Mouse (Mus musculus) MEL (cell line): ENCODE measurements around the gene Mri1. TPM values are rescaled to one million over a fixed set of nuclear protein-coding genes. Genes with fewer than 3 reads are reported as not detected.

ENCODE experiments used
- DNase-seq: peaks from one replicate; pipeline ENCODE4 v3.0.0; 2011; ENCODE audit warnings: low read depth, low spot score
- H3K27ac ChIP-seq: 2 replicates; pipeline ENCODE4 v1.5.1; 2012; ENCODE audit warnings: low read depth, mild to moderate bottlenecking, control low read depth, low read length, moderate library complexity; ENCODE audit not compliant: control insufficient read depth
- H3K27me3 ChIP-seq, 2 experiments: fragments of 150-350 bp in 1 of 2; sonication (generic) in 1 of 2; 2 replicates each; pipeline ENCODE4 v1.6.1; 2012; ENCODE audit warnings: low read length in 2 of 2, mild to moderate bottlenecking in 2 of 2, improper control_type of control experiment in 1 of 2, moderate library complexity in 1 of 2; ENCODE audit not compliant: insufficient read depth in 2 of 2, control insufficient read depth in 1 of 2
- H3K36me3 ChIP-seq, 2 experiments: 2 replicates each; pipeline ENCODE4 v1.6.1; 2012 to 2014; ENCODE audit warnings: low read length in 2 of 2, improper control_type of control experiment in 1 of 2, inconsistent platforms in 1 of 2, mild to moderate bottlenecking in 1 of 2; ENCODE audit not compliant: insufficient read depth in 2 of 2, control insufficient read depth in 1 of 2
- H3K4me1 ChIP-seq, 2 experiments: fragments of 150-350 bp in 1 of 2; sonication (generic) in 1 of 2; 2 replicates each; pipeline ENCODE4 v1.6.1; 2012; ENCODE audit warnings: low read length in 2 of 2, improper control_type of control experiment in 1 of 2, mild to moderate bottlenecking in 1 of 2; ENCODE audit not compliant: insufficient read depth in 2 of 2, control insufficient read depth in 1 of 2
- H3K4me3 ChIP-seq, 2 experiments: fragments of 150-350 bp in 1 of 2; sonication (generic) in 1 of 2; 2 replicates each; pipeline ENCODE4 v1.5.1; 2012; ENCODE audit warnings: low read depth in 2 of 2, low read length in 2 of 2, mild to moderate bottlenecking in 2 of 2, moderate library complexity in 2 of 2, control low read depth in 1 of 2, improper control_type of control experiment in 1 of 2; ENCODE audit not compliant: control insufficient read depth in 1 of 2, insufficient read depth in 1 of 2
- H3K79me2 ChIP-seq: 2 replicates; pipeline ENCODE4 v1.6.1; 2012; ENCODE audit warnings: mild to moderate bottlenecking, low read length, moderate library complexity; ENCODE audit not compliant: control insufficient read depth, poor library complexity, insufficient read depth
- H3K9ac ChIP-seq: 2 replicates; pipeline ENCODE4 v1.6.1; 2012; ENCODE audit warnings: low read depth, mild to moderate bottlenecking, control low read depth, low read length, moderate library complexity; ENCODE audit not compliant: control insufficient read depth, poor library complexity, severe bottlenecking
- H3K9me3 ChIP-seq: fragments of 150-350 bp; sonication (generic); replicated peaks from 2 replicates; pipeline ENCODE4 v1.6.1; 2012; ENCODE audit warnings: mild to moderate bottlenecking, low read length, improper control_type of control experiment, moderate library complexity; ENCODE audit not compliant: insufficient read depth
- BHLHE40 ChIP-seq: IDR thresholded peaks from 2 replicates; pipeline ENCODE4 v1.6.1; 2012; ENCODE audit warnings: low read depth, mild to moderate bottlenecking, inconsistent platforms, low read length, improper control_type of control experiment, borderline replicate concordance
- CHD1 ChIP-seq: IDR thresholded peaks from 2 replicates; pipeline ENCODE4 v1.6.1; 2012; ENCODE audit warnings: low read depth, mild to moderate bottlenecking, inconsistent platforms, low read length, improper control_type of control experiment
- CHD2 ChIP-seq: IDR thresholded peaks from 2 replicates; pipeline ENCODE4 v1.6.1; 2011; ENCODE audit warnings: low read length, improper control_type of control experiment
- CTCF ChIP-seq, 3 experiments: IDR thresholded peaks in 2 of 3; conservative IDR thresholded peaks in 1 of 3; 2 replicates each; pipeline ENCODE4 v1.5.1; 2011 to 2012; ENCODE audit warnings: low read length in 3 of 3, low read depth in 2 of 3, mild to moderate bottlenecking in 2 of 3, improper control_type of control experiment in 1 of 3, inconsistent platforms in 1 of 3, mixed read lengths in 1 of 3, moderate library complexity in 1 of 3; ENCODE audit not compliant: control insufficient read depth in 1 of 3, insufficient read depth in 1 of 3, poor library complexity in 1 of 3, severe bottlenecking in 1 of 3
- E2F4 ChIP-seq: IDR thresholded peaks from 2 replicates; pipeline ENCODE4 v1.6.1; 2011; ENCODE audit warnings: low read depth, low read length, improper control_type of control experiment, borderline replicate concordance
- ELF1 ChIP-seq: IDR thresholded peaks from 2 replicates; pipeline ENCODE4 v1.6.1; 2014; ENCODE audit warnings: low read depth, mild to moderate bottlenecking, inconsistent platforms, low read length, improper control_type of control experiment, moderate library complexity
- EP300 ChIP-seq, 2 experiments: IDR thresholded peaks; 2 replicates each; pipeline ENCODE4 v1.6.1; 2011; ENCODE audit warnings: improper control_type of control experiment in 2 of 2, low read length in 2 of 2, low read depth in 1 of 2, mild to moderate bottlenecking in 1 of 2
- POLR2AphosphoS2 ChIP-seq: IDR thresholded peaks from 2 replicates; pipeline ENCODE4 v1.6.1; 2011; ENCODE audit warnings: low read length, improper control_type of control experiment
- POLR2AphosphoS5 ChIP-seq: IDR thresholded peaks from 2 replicates; pipeline ENCODE4 v1.6.1; 2012; ENCODE audit warnings: low read depth, borderline replicate concordance, mild to moderate bottlenecking, inconsistent platforms, low read length, moderate library complexity, mixed read lengths
- RAD21 ChIP-seq: IDR thresholded peaks from 2 replicates; pipeline ENCODE4 v1.6.1; 2011; ENCODE audit warnings: mild to moderate bottlenecking, low read depth, low read length, improper control_type of control experiment
- SMC3 ChIP-seq: IDR thresholded peaks from 2 replicates; pipeline ENCODE4 v1.6.1; 2011; ENCODE audit warnings: low read depth, low read length, improper control_type of control experiment
- TBP ChIP-seq: IDR thresholded peaks from 2 replicates; pipeline ENCODE4 v1.8.0; 2011; ENCODE audit warnings: low read depth, low read length, improper control_type of control experiment
- TCF12 ChIP-seq: IDR thresholded peaks from 2 replicates; pipeline ENCODE4 v1.6.1; 2014; ENCODE audit warnings: low read depth, mild to moderate bottlenecking, inconsistent platforms, low read length, improper control_type of control experiment, moderate library complexity
- UBTF ChIP-seq: IDR thresholded peaks from 2 replicates; pipeline ENCODE4 v1.6.1; 2012; ENCODE audit warnings: low read depth, mild to moderate bottlenecking, inconsistent platforms, low read length, improper control_type of control experiment, moderate library complexity, borderline replicate concordance; ENCODE audit not compliant: insufficient read depth
- USF1 ChIP-seq: IDR thresholded peaks from 2 replicates; pipeline ENCODE4 v1.6.1; 2014; ENCODE audit warnings: low read depth, mild to moderate bottlenecking, inconsistent platforms, low read length, improper control_type of control experiment, moderate library complexity
- ZC3H11A ChIP-seq: IDR thresholded peaks from 2 replicates; pipeline ENCODE4 v1.6.1; 2012; ENCODE audit warnings: low read depth, mild to moderate bottlenecking, inconsistent platforms, low read length, improper control_type of control experiment
- ZNF384 ChIP-seq: IDR thresholded peaks from 2 replicates; pipeline ENCODE4 v1.6.1; 2012; ENCODE audit warnings: low read depth, mild to moderate bottlenecking, inconsistent platforms, low read length, improper control_type of control experiment
- polyA plus RNA-seq, 2 experiments: library from polyadenylated mRNA; stranded (reverse) in 1 of 2; unstranded in 1 of 2; fragments of >175 nt in 1 of 2; fragments of >200 nt in 1 of 2; gene quantifications; 2 replicates each; pipeline versions ENCODE4 v1.2.1 to v1.2.4; 2012; ENCODE audit warnings: low replicate concordance in 2 of 2, low read depth in 1 of 2; ENCODE audit not compliant: insufficient read length in 2 of 2, insufficient read depth in 1 of 2, missing spikeins in 1 of 2
- total RNA-seq: library from RNA; depleted of rRNA; stranded (reverse); fragments of 300-350 nt; gene quantifications from 2 replicates; pipeline ENCODE4 v1.2.3, GENCODE M21; 2012

Mri1 gene
- total and polyA plus RNA-seq, 3 experiments, result 27.8 to 43.2 TPM; not detected in 1

DNA sequence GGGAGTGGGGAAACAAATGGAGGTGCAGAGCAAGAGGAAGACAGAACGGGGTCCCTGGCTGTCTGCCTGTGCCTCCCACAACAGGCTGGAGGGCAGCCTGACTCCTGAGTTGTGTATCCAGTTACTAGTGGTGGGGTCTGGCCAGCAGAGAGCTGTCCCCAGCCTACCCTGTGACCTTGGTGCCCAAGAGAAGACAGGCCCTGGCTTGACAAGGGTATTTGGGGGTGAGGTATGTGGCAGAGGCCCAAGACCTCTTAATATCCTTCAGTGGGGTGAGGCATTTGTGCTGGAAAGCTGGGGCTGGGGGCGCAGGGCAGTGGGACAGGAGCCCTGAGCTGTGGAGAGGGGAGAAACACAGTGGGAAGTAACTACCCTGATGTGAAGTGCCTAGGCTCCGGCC is 45.9 kb downstream of the Mri1 start:
- DNase-seq, result no peak
- H3K4me3 ChIP-seq, result no peak overlapping the region
- H3K79me2 ChIP-seq, result no peaks in the 10 kb centered on the region
- no peaks in the 10 kb centered on the region for H3K27me3 ChIP-seq
- no peaks in the 10 kb centered on the region for H3K9me3 ChIP-seq
- no peaks in the 10 kb centered on the region for H3K4me1 ChIP-seq
- TF ChIP-seq RAD21 (no peak), ELF1 (no peak), E2F4 (no peak)
- 0 out of 4 replicates have a peak, but pooled peaks cover 0 to 2% of the 10 kb centered on the region in 2 experiments for H3K36me3 ChIP-seq
- no peak overlapping the region for H3K9ac ChIP-seq
- no peak overlapping the region for H3K27ac ChIP-seq

DNA sequence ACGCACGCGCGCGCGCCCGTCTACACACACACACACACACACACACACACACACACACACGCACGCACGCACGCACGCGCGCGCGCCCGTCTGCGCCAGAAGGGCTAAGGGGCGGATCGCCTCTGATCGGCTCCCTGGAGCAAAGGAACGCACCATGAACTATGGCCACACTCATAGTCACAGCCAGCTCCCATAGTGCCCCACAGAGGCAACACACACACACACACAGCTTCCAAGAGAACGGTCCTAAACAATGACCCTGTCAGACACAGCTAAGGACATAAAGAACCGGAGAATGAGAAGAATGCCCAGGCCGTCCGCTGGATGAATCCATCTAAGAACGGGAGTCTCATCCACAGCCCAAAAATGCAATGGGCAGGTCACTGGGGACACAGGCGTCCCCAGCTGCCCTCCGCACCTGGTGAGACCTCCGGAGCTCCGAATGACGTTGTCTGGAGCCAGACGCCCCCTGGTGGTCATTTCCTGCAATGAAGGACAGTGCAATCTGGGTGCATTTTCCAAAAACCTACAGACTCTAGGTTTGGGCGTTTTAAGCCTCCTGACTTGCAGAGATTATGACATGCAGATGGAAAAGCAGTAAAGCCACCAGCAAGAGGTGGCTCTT is 46.8 kb downstream of the Mri1 start:
- no peak overlapping the region for H3K4me3 ChIP-seq
- H3K27me3 ChIP-seq, result no peaks in the 10 kb centered on the region
- no peaks in the 10 kb centered on the region for H3K4me1 ChIP-seq
- H3K9ac ChIP-seq, result no peak overlapping the region
- no peaks in the 10 kb centered on the region for H3K9me3 ChIP-seq
- peak; percentile 89 for TF ChIP-seq SMC3
- no peak for TF ChIP-seq CHD2
- TF ChIP-seq ZC3H11A, result peak; percentile 69
- TF ChIP-seq RAD21, result peak; percentile 60
- TF ChIP-seq CTCF (IDR thresholded peaks at IDR 0.05 in 2 of 3, conservative IDR thresholded peaks at IDR 0.05 in 1 of 3; ENCODE audit: control insufficient read depth in 1 of 3, insufficient read depth in 1 of 3, low read depth in 2 of 3, low read length in 3 of 3, poor library complexity in 1 of 3, severe bottlenecking in 1 of 3), result peak; percentile 82 to 89 (median 85)
- H3K36me3 ChIP-seq, result 0 out of 4 replicates have a peak, but pooled peaks cover 0 to 2% of the 10 kb centered on the region in 2 experiments
- no peak overlapping the region for H3K27ac ChIP-seq
- DNase-seq, result peak; percentile 77
- no peaks in the 10 kb centered on the region for H3K79me2 ChIP-seq

DNA sequence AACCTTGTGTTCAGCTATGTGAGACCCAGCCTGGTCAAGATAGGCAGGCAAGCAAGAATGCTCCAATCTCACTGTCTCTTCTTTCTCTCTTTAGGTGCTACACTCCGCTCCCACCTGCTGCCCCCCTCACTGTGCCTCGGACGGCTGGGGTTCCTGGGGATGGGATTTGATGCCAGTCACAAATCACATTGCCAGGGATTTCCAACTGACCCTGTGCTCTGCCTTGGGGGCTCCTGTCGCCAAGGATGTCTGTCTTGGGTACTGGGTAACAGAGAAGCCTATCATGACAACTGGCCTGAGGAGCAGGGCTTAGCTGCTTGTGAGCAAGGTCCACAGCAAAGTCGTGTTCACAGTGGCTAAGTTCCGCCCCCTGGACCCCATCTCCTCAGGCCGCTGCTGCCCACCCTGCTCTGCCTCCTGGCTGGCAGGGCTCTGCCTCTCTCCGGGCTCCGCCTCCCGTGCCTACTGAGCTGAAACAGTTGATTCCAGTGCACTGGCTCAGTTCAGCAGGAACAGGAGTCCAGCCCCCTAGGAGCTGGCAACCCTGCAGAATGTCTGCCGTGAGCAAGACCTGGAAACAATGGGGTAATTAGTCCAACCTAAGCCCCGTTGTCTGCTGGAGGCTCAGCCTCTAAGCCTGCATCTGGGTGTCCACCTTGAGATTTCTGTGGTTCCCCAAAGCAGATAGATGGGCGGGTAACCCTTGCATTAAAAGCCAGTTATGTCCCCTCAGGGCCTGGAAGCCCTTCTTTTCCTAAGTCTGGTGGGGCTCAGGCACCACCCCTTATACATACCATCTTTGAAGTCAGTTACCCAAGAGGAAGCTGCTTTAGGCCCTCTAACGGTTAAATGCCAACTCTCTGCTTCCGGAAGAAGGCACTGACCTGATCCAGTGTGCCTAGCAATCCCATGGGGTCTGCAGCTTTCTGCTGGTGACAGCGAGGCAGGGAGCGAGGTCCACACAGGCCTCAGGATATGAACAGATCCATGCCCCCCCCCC is 48.4 kb downstream of the Mri1 start:
- DNase-seq, result no peak
- no peak for TF ChIP-seq USF1
- no peak for TF ChIP-seq CHD2
- no peak for TF ChIP-seq BHLHE40
- TF ChIP-seq POLR2AphosphoS2, result no peak
- TF ChIP-seq POLR2AphosphoS5, result no peak
- TF ChIP-seq TCF12, result no peak
- no peak for TF ChIP-seq CTCF (IDR thresholded peaks at IDR 0.05 in 2 of 3, conservative IDR thresholded peaks at IDR 0.05 in 1 of 3; ENCODE audit: control insufficient read depth in 1 of 3, insufficient read depth in 1 of 3, low read depth in 2 of 3, low read length in 3 of 3, poor library complexity in 1 of 3, severe bottlenecking in 1 of 3)
- TF ChIP-seq ZC3H11A, result no peak
- no peak for TF ChIP-seq EP300 (IDR thresholded peaks at IDR 0.05; ENCODE audit: low read depth in 1 of 2, low read length in 2 of 2)
- TF ChIP-seq CHD1, result no peak
- TF ChIP-seq RAD21, result no peak
- TF ChIP-seq ZNF384, result no peak
- no peak for TF ChIP-seq TBP
- no peak for TF ChIP-seq UBTF
- Histone ChIP-seq H3K4me1 (peaks cover 0 to 6% of the 10 kb centered on the region in 2 experiments; a peak in 1 of 4 replicates), H3K9me3 (no peaks in the 10 kb centered on the region), H3K27me3 (no peaks in the 10 kb centered on the region), H3K79me2 (no peaks in the 10 kb centered on the region; the same call in 1 of the 2 replicates), H3K9ac (no peak overlapping the region), H3K27ac (no peak overlapping the region), H3K4me3 (no peak overlapping the region), H3K36me3 (0 out of 4 replicates have a peak, but pooled peaks cover 0 to 2% of the 10 kb centered on the region in 2 experiments)
